Mouse (Mus musculus): ENCODE measurements around the gene Kdm1a. TPM values are rescaled to one million over a fixed set of nuclear protein-coding genes. Genes with fewer than 3 reads are reported as not detected.

The Kdm1a gene
- polyA plus RNA-seq, 1 experiment from 2014 or later = 16.5 TPM

DNA sequence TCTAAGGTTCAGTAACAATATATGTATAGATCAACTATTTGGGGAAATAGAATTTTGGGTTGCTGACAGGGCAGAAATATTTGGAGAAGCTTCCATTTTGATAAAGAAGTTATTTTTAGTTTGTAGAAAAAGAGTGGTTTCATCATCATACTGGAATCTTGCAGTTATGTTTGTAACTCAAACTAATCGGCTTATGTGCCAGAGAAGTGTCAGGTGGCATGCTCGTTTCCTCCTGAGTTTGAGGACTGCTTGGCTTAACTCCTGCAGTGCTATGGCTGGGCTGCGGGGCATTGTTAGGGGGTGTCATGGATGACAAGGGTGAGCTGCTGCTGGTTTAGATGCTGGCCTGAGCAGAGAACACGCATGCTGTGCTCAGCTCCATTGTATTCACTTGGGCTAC is 90.8 kb downstream of the Kdm1a start:
- TF ChIP-seq CTCF (IDR thresholded peaks at IDR 0.05; ENCODE audit: low read depth) = no peak
- ATAC-seq = no peak
- Histone ChIP-seq H3K4me2 (replicated peaks; ENCODE audit: low read depth) (no peak overlapping the region), H3K4me1 (replicated peaks; ENCODE audit: control insufficient read depth, insufficient read depth, low read length) (no peaks in the 10 kb centered on the region), H3K9ac (ENCODE audit: low read depth, low read length) (no peak overlapping the region), H3K36me3 (ENCODE audit: control insufficient read depth, insufficient read depth) (no peaks in the 10 kb centered on the region), H3K27ac (ENCODE audit: low read depth, low read length) (no peak overlapping the region), H3K9me3 (ENCODE audit: control insufficient read depth) (no peaks in the 10 kb centered on the region), H3K27me3 (replicated peaks; ENCODE audit: control insufficient read depth, insufficient read depth, low read length) (no peaks in the 10 kb centered on the region), H3K4me3 (ENCODE audit: low read depth, low read length) (no peak overlapping the region)
- WGBS = 59% methylated on average over 4 of the region's 4 CpGs

DNA sequence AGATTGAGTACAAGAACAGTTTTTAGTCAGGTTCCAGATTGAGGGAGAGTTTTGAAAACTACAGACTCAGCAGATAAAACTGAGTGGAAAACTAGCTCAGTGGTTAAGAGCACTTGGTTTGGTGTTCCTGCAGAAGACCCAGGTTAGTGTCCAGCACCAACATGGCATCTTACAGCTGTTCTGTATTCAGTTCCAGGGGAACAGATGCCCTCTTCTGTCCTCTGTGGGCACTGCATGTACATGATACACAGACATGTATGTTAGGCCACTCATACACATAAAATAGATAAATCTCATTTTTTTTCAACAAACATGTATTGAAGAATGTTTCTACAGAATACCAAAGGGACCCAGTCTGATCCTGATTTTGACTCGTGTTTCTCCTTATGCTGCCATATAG is 92.7 kb downstream of the Kdm1a start:
- H3K4me1 ChIP-seq (replicated peaks; ENCODE audit: control insufficient read depth, insufficient read depth, low read length) = no peaks in the 10 kb centered on the region
- no peak for ATAC-seq
- H3K27me3 ChIP-seq (replicated peaks; ENCODE audit: control insufficient read depth, insufficient read depth, low read length) = no peaks in the 10 kb centered on the region
- no peak overlapping the region for H3K4me2 ChIP-seq (replicated peaks; ENCODE audit: low read depth)
- H3K9me3 ChIP-seq (ENCODE audit: control insufficient read depth) = no peaks in the 10 kb centered on the region
- TF ChIP-seq CTCF (IDR thresholded peaks at IDR 0.05; ENCODE audit: low read depth) = peak; percentile 75
- no peak overlapping the region for H3K27ac ChIP-seq (ENCODE audit: low read depth, low read length)
- no peaks in the 10 kb centered on the region for H3K36me3 ChIP-seq (ENCODE audit: control insufficient read depth, insufficient read depth)
- H3K9ac ChIP-seq (ENCODE audit: low read depth, low read length) = no peak overlapping the region
- H3K4me3 ChIP-seq (ENCODE audit: low read depth, low read length) = no peak overlapping the region
- WGBS = 70% methylated on average over 1 of the region's 1 CpGs

DNA sequence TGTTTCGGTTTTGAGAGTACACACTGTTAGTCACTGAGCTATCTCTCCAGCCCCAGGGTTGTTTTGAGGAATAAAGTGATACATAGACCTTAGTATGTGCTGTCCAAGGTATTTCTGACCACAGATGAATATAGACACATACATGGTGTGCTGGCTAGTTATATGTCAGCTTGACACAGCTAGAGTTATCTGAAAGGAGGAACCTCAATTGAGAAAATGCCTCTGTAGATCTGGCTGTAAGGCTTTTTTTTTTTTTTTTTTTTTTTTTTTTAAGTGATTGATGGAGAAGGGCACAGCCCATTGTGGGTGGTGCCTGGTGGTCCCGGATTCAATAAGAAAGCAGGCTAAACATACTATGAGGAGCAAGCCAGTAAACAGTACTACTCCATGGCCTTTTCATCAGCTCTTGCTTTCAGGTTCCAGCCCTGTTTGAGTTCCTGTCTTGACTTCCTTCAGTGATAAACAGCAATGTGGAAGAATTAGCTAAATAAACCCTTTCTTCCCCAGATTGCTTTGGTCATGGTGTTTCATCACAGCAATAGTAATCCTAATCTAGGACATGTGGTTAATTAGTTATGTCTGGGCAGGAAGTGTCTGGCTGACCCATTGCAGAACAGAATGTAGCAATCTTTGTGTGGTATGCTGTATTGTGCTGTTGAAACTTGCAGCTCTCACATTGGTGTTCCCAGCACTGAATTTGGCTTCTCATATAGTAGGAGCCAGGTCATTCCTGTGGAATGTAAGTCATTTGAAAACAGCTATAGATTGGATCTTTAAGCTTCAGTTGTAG is 96.9 kb downstream of the Kdm1a start:
- Histone ChIP-seq H3K4me3 (ENCODE audit: low read depth, low read length) (no peak overlapping the region), H3K4me2 (replicated peaks; ENCODE audit: low read depth) (no peak overlapping the region), H3K9me3 (ENCODE audit: control insufficient read depth) (no peaks in the 10 kb centered on the region), H3K27ac (ENCODE audit: low read depth, low read length) (peak overlapping the region; percentile 42; the same call in 1 of the 2 replicates), H3K36me3 (ENCODE audit: control insufficient read depth, insufficient read depth) (no peaks in the 10 kb centered on the region), H3K4me1 (replicated peaks; ENCODE audit: control insufficient read depth, insufficient read depth, low read length) (no peaks in the 10 kb centered on the region), H3K9ac (ENCODE audit: low read depth, low read length) (no peak overlapping the region), H3K27me3 (replicated peaks; ENCODE audit: control insufficient read depth, insufficient read depth, low read length) (no peaks in the 10 kb centered on the region)
- 53% methylated on average over 2 of the region's 2 CpGs for WGBS
- ATAC-seq = no peak
- no peak for TF ChIP-seq CTCF (IDR thresholded peaks at IDR 0.05; ENCODE audit: low read depth)

Small RNAs within 50 kb of the gene (microRNA-seq; reads per million reads assigned to microRNA genes)
- gene Gm22180 = not detected

Other genes starting within 250 kb of the Kdm1a start
- 0.16 and 0.37 TPM in 2 replicates for gene Htr1d, start 179.2 kb downstream of the Kdm1a start, polyA plus RNA-seq (2015; fragmentation: Nextera tagmentation; extraction: Ambion mirVana)
- gene 6030445D17Rik, start 140.5 kb downstream of the Kdm1a start, polyA plus RNA-seq (2015; fragmentation: Nextera tagmentation; extraction: Ambion mirVana) = 0.50 and 0.59 TPM in 2 replicates
- gene Luzp1, start 133.0 kb downstream of the Kdm1a start, polyA plus RNA-seq (2015; fragmentation: Nextera tagmentation; extraction: Ambion mirVana) = 82.9 and 100 TPM in 2 replicates
- not detected in 2 replicates for gene Tex46, start 7.7 kb upstream of the Kdm1a start, polyA plus RNA-seq (2015; fragmentation: Nextera tagmentation; extraction: Ambion mirVana)
- gene Lactbl1, start 19.9 kb upstream of the Kdm1a start, polyA plus RNA-seq (2015; fragmentation: Nextera tagmentation; extraction: Ambion mirVana) = not detected in 2 replicates
- 5.7 TPM in 2 replicates for gene Ephb2, start 233.3 kb upstream of the Kdm1a start, polyA plus RNA-seq (2015; fragmentation: Nextera tagmentation; extraction: Ambion mirVana)

All from intestine, postnatal 0 days (tissue).